Mouse (Mus musculus): Measurements from ENCODE around the gene Tph1.

Tph1 gene

GRCm38 (mm10) chr7:46601097-46601496 lies 71.2 kb downstream of the Tph1 start:
- DNase-seq (ENCODE audit: low spot score in 2 of 2): no peak

DNA sequence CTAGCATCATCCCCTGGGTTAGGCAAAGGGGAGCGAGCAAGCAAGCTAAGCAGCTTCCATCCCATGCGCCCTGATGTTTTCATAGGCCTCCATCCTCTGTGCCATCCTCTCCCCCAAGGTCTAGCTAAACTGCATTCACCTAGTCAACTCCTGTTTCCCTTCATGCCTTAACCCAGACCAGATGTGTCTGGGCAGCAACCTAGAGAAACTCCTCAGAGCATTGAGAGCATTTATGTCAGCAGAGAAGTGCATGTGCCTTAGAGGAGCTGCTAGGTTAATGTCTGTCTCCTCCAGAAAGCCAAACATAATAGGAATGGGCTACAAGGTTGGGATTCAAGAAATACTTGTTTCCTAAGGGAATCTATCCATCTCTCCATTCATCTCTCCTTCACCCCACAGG lies 75.3 kb downstream of the Tph1 start:
- no peak for DNase-seq (ENCODE audit: low spot score in 2 of 2)
